Mouse (Mus musculus): Measurements from ENCODE around the gene Hoxc6.

DNA sequence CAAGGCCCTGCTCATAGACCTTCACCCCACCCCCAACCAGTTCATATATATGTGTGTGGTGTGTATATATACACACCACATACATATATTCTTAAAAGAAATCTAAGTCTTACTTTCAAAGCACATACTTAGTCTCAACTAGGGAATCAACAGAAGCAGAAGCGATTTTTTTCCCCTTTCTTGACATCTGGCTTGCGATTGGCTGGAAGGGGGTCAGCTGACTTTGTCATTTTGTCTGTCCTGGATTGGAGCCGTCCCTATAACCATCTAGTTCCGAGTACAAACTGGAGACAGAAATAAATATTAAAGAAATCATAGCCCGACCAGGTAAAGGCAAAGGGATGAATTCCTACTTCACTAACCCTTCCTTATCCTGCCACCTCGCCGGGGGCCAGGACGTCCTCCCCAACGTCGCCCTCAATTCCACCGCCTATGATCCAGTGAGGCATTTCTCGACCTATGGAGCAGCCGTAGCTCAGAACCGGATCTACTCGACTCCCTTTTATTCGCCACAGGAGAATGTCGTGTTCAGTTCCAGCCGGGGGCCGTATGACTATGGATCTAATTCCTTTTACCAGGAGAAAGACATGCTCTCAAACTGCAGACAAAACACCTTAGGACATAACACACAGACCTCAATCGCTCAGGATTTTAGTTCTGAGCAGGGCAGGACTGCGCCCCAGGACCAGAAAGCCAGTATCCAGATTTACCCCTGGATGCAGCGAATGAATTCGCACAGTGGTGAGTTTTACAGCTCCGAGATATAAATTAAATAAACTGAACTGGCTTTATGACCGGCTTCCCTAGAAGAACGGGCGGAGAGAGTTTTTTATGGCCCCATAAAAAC lies 11.4 kb downstream of the Hoxc6 start:
- TF ChIP-seq CTCF (IDR thresholded peaks at IDR 0.05; ENCODE audit: extremely low read depth, insufficient read depth, insufficient read length, insufficient replicate concordance) (no peak), POLR2A (IDR thresholded peaks at IDR 0.05; ENCODE audit: low read depth, low read length) (no peak)
